Mouse (Mus musculus): Measurements from ENCODE around the gene Bcl7c.
"Not testable (repeated sequence)": the region's sequence is repeated elsewhere in the genome, so short reads cannot be mapped to it uniquely, and the experiment has no call there.

Gene Bcl7c

DNA sequence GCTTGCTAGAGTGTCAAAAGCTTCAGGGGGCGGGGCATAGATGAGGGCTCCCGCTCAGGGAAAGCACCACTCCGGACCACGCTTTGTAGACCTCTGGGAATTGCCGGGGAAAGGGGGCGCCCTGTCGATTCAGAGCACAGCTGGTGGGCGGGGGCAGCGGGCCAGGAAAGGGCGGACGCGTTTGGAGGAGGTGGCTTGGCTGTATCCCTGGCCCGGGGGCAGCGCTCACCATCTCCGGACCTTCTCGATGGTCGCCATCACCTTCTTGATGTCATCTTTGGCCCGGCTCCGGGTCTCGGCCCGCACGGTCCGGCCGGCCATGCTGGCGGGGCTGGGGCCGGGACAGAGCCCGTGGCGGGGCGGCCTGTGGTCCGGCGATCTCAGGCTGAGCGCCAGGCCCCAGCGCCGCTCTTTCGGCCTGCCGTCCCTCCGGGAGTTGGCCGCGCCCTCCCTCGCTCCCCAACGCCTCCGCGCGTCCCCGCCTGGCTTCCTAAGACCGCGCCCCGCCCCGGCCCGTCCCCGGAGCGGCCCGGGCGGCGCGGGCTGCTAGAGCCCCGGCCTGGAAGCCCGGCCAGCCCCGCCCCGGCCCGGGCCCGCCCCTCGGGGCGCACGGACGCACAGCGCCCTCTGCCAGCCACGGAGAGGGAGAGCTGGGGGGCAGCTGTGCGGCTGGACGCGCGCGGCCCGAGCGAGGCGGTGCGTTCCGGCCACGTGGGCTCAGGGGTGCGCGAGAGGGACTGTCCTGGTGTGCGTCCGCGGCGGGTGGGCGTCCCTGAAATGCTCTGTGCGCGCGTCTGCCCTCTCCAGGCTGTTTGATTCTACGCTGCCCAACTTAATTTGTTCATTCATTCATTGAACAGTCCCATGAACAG, at the start of gene Bcl7c:
Bcl7c (minus strand) TSS at position 727 of the 872 bp plus-strand sequence.
- peak; percentile 83 to 84 for DNase-seq (ENCODE audit: low spot score in 2 of 2)

DNA sequence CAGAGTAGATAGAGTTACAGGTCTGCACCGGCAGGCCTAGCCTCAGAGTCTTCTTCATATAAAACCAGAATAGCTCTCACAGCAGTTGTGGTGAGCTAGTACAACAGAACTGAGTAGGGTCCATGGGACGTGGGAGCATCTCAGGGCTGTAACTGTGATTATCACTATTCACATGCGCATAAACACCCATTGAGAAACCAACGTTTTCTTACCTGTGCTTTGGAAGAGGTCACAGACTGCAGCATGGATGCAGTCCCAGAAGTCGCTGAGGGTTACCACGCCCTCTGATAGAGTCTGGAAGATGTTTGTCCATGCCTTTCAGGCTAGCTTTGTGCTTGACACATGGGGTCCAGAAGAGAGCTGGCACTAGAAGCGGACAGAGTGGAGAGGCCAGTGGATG, 45.0 kb upstream of the Bcl7c start:
- no peak for DNase-seq (ENCODE audit: low spot score in 2 of 2)

DNA sequence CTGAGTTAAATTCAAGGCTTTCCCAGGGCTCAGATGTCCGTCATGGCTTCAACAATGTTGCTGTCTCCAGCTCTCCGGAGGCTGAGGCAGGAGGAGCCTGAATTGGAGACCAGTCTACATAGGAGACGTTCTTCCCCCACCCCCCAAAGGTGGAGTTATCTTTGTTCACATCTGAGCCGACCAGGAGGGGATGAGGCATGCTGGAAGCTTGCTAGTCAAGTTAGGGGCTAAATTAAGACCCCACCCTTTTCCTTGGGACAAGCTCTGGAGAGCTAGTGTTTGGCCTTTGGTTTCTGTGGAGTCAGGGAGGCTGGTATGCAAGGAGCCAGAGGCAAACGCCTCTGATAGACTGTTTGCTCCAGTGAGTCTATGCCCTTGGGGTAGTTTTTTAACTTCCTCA, 44.4 kb upstream of the Bcl7c start:
- no peak for DNase-seq (ENCODE audit: low spot score in 2 of 2)

DNA sequence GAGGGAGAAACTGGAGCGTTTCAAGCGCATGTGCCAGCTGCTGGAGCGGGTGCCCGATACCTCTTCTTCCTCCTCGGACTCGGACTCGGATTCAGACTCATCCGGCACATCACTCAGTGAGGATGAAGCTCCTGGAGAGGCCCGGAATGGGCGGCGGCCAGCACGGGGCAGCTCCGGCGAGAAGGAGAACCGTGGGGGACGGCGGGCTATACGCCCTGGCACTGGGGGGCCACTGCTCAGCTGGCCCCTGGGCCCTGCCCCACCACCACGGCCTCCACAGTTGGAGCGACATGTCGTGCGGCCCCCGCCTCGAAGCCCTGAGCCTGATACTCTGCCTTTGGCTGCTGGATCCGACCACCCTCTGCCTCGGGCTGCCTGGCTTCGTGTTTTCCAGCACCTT, 43.3 kb upstream of the Bcl7c start:
- no peak for DNase-seq (ENCODE audit: low spot score in 2 of 2)

DNA sequence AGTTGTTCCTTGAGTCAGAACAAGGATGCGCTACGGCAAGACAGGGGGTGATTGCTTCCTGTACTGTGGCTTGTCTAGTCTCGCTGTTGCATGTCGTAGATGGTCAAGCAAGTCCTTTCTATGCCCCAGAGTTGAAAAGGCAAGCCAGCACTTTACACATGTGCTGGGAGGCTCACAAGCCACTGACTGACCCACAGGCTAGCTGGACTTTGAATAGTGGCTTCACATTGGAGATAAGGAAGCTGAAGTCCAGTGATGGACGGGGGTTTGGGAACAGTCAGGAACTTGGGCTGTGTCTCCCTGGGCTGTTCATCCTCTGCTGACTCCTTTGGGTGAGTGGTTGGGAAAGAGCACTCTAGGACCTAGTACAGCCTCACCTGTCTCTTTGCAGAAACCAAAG, 42.9 kb upstream of the Bcl7c start:
- no peak for DNase-seq (ENCODE audit: low spot score in 2 of 2)

DNA sequence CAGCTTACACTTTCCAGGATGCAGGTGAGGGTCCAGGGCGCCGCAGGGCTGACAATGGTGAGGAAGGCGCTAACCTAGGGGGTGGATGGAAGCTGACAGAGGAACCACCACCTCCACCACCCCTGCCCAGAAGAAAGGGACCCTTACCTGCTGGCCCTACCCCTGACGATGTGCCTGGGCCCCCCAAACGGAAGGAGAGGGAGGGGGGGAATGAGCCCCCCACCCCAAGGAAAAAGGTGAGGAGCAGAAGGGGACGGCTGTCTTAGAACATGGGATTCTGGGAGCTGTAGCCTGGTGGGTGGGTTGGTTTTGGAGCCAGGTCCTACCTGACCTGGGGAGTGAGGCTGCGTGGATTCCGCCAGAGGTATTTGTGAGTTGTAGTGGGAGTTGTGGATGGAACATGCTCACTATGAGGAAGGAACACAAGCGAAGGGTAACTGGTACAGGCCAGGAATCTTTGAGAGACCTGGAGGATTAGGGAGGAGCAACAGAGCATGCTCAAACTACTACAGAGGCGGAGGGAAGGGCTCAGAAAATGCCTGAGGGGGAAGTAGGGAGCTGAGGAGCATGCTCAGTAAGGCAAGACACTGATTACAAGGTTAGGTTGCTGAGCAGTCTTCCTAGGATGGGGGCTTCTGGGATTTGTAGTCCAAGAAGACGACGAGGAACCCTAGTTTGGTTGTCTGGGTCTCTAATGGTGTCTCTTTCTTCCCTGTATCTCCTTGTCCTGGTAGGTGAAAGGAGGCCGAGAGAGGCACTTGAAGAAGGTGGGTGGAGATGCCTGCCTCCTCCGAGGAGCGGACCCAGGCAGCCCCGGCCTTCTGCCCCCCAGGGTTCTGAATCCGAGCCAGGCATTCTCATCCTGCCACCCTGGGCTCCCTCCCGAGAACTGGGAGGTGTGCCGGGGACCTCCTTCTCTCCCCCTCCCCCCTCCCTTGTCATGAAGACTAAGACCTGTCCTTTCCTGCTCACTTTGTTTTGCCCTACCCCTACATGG, 41.7 kb upstream of the Bcl7c start:
- peak in 1 of 2 experiments; percentile 67 for DNase-seq (ENCODE audit: low spot score in 2 of 2)

DNA sequence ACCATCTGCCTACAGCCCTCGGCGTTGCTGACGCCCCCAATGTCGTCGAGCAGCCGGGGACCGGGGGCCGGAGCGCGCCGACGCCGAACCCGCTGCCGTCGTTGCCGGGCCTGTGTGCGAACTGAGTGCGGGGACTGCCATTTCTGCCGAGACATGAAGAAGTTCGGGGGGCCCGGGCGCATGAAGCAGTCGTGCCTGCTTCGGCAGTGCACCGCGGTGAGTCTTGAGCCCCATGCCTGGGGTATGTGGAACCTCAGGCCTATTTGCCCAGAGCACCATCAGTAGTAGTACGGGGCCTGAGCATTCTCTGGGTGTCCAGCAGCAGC, 39.5 kb upstream of the Bcl7c start:
- no peak for DNase-seq (ENCODE audit: low spot score in 2 of 2)

DNA sequence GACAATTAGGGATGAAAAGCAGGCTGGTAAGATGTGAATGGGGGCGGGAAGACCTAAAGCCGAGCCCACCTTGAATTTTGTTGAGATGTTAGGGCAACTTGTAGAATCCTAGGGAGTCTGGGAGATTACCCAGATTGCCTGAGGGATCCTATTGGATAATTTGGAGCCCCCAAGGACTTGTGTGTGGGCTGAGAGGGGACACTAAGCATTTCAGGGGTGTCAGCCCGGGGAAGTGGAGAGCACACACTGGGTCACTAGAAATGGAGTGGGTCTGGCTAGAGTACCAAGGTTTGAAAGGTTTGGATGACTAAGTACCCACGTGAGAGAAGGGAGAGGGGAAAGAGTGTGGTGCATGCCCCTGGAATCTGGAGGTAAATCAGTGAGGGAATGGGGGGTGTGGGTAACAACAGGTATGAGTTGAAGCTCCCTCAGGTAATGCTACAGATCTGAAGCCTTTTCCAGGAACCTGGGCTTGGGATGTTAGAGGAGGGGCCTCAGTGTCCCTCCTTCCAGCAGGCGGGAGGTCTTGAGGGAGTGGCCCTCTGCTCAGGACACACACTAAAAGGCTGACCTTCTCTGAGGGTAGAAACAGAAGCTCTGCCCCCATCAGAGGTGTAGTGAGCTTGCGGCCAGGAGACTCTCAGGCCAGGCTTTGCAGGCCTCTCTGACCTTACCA, 39.0 kb upstream of the Bcl7c start:
- DNase-seq (ENCODE audit: low spot score in 2 of 2) = no peak

DNA sequence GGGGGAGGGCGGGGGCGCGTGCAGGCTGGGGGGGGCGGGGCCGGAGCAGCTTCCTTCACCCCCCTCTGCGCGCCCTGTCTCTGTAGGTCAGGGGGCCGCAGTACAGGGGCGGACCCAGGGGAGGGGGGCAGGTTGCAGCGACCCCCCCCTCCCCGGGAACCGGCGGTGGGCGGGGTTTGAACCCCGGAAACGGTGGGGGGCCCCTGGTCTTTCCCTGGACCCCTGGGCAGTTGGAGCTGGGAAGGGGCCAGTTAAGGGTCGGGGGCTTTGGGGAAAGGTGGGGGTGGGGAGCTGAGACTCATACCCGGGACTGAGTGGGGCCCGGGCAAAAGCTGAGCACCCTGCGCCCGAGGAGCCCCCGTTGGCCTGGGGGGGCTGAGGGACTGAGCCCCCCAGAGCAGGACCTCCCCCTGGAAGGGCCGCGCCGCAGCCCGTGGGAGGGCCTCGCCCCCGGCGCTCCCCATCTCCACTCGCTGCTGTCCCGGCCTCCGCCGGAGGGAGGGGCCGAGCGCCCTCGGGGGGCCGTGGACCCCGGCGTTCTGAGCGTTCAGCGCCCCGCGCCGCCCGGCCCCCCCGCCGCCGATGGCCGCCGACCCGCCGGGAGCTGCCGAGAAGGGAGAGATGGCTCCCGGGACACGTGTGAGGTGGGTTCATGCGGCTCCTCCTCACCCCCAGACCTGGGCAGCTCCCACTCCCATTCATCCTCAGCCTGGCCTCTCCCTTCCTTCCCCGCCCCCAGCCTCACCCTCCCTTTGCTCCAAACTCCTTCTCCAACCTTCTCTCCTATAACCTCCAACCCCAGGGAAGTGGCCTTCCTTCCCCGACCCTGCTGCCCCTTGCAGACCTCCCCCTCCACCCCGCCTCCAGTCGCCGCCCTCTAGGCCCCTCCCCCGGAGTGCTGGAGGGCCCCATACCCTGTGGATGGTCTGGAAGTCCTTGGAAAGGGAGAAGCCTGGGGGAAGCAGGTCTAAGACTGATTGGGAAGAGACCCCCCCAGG, 38.1 kb upstream of the Bcl7c start:
- no peak for DNase-seq (ENCODE audit: low spot score in 2 of 2)

DNA sequence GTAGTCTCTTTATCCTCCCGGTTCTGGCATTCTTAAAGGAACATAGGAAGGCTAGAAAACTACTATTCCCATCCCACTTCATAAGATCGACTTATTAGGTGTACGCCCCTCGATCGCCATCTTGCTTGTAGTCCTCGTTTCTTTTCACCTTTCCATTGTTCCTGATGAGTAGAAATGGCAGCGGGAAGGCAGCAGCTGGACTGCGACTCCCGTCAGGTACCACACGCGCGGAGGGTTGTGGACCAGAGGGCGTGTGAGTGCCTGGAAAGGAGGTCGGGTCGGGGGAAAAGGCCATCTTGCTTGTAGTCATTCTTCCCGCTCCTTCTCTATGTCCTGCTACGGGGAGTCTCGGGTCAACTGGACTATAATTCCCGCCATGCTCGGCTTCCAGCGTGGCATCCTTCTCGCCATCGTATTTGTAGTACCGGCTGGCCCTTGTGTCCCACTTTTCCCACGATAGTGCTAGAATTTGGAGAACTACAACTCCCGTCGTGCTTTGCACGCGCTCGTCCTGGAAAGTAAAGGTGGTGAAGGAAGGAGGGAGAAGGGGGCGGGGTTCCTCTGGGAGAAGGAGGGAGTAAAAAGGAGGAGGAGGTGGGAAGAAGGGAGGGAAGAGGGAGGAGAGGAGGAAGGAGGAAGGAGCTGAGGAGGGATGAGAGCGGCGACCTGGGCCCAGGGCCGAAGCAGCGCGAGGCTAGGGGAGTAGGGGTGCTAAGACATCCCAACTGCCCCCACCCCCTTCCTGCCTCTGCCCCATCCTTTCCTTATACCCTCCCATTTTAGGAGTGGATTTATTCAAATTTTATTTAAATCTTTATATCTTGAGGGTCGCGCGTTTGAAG, 37.1 kb upstream of the Bcl7c start:
- peak; percentile 98 to 99 for DNase-seq (ENCODE audit: low spot score in 2 of 2)

DNA sequence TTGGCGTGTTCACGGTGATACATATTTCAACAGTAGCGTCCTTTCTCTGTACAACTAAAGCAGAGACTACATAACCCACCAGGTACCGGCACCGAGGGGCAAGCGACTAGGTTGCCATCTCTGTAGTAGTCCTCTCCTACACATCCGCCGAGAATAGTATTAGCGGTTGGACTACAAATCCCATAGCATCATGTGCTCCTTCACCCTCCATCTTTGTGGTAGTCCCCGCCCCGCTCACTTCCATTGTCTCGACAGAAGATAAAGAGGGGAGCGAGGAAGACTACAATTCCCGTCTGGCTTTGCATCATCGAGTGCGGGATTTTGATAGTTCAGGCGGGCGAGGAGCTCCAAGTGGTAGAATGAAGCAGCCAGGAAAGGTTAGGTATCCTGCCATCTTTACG, 36.5 kb upstream of the Bcl7c start:
- DNase-seq (ENCODE audit: low spot score in 2 of 2) = peak; percentile 92 to 97

DNA sequence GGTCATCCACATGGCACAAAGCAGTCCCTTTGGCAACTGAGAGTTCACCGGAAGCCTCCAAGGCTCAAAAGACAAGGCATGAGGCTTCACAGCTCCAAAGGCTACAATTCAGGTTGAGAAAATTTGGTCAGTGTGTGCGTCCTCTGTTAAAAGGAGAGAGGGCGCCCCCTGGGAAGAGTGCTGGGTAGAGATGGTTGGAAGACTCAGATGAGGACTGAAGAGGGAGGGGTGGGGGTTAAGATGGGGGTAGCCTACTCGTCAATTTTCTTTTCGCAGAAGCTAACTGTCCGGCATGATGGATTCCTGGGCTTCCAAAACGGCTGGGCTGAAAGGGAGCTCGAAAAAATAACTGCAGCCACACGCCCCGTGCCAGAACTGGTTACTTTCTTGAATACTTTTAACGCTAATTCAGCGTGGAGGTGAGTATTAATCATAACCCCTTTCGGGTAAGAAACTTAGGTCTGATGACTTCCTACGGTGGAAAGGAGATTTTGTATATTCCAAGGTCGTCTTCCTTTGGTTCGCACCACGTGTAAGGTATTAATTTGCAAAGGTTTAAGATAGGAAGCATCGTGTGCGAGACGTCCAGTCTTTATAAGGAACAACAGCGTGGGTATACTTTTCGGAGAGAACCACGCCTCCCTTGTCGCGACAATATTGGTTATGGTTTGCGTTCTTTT, 35.8 kb upstream of the Bcl7c start, which contains the start of gene Fbxl19:
Fbxl19 (plus strand) TSS at position 178 of the 680 bp plus-strand sequence.
- peak; percentile 60 for DNase-seq (ENCODE audit: low spot score in 2 of 2)

DNA sequence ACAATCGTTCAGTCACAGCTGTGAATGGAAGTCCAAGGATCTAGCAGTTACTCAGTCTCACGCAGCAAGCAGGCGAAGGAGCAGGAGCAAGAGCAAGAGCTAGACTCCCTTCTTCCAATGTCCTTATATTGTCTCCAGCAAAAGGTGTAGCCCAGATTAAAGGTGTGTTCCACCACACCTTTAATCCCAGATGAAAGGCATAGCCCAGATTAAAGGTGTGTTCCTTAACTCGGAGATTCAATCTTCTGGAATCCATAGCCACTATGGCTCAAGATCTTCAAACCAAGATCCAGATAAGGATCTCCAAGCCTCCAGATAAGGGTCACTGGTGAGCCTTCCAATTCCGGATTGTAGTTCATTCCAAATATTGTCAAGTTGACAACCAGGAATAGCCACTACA, 23.3 kb upstream of the Bcl7c start, which contains the start of gene Ctf2:
Ctf2 (minus strand) TSS at position 101 of the 400 bp plus-strand sequence.
- DNase-seq (ENCODE audit: low spot score in 2 of 2) = not testable (repeated sequence)

DNA sequence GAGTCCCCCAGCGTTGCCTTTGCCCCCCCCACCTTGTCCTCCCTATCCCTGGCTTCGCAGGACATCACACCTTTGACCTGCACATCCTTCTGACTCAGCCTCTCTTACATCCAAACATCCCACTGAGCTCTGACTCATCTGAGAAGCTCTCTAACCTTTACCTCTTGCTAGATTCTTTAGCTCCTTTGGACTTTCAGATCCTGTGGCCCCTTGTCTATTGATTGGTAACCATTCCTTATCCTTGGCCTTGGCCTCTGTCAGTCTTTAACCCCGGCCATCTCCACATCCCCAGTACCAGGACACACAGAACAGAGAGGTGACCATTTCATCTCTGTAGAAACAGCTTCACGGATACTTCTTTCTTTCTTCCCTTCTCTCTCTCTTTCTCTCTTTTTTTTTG, 21.4 kb upstream of the Bcl7c start:
- DNase-seq (ENCODE audit: low spot score in 2 of 2) = no peak

DNA sequence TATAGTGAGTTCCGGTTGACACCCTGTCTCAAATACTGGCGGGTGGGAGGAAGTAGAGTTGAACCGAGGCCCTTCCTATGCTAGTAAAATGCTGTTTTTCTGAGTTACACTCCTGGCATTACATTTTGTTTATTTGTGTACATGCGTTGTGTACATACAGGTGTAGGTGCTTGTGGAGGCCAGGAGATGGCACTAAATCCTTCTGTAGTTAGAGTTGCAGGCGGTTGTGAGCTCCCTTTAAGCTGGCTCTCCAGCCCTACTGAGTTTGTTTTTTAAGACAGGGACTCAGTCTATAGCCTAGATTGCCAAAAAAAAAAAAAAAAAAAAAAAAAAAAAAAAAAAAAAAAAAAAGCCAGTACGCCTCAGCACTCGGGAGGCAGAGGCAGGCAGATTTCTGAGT, 19.2 kb upstream of the Bcl7c start:
- no peak for DNase-seq (ENCODE audit: low spot score in 2 of 2)

DNA sequence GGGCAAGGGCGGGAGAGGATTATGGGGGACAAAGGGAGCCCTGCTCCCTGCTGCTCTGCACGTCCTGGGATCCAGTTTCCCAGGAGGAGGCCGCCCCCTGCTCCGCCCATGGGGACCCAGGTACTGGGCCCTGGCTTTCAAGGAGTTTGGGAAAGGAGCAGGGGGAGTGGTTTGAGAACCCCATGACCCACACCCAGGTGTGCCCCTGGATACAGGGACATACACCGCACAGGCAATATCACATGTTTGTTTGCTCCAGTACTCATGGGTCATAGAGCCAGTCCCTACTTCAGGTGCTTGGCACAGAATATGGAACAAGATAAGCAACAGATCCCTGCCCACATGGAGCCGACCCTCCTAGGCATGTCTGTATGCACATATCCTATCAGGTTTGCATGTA, 17.2 kb upstream of the Bcl7c start:
- no peak for DNase-seq (ENCODE audit: low spot score in 2 of 2)

DNA sequence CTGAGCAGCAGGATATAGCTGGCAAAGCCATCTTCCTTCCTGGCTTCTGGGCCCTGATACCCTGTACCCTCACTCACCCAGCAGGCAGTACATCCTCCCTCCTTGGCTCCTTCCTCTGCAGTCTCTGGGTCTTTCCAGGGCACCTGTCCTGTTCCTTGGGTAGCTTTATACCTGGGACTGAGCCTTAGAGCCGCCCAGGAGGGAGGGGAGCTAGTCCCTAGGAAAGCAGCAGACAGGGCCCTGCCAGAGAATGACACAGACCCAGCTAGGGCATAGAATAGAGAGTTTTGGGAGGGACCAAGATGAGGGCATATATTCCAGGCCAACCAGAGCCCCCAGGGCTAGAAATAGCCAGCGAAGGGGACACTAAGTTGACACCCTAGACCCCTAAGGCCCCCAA, 16.8 kb upstream of the Bcl7c start:
- no peak for DNase-seq (ENCODE audit: low spot score in 2 of 2)

DNA sequence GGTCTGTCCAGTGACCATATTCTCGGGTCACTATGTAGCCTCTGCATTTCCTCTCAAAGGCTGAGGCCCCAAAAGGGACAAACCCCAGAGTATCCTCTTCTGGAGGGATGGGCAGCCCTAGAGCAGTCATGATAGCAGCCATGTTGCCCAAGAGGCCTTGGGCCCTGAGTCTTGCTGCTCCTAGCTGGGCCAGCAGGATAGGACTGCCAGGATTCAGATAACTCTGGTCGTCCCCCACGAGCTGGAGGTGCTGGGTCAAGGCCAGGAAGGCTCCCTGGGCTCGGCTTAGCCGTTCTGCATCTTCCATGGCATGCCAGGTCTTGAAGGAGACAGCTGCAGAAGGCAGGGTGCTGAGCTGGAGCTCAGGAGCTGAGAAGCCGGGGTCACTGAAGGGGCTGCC, 10.5 kb upstream of the Bcl7c start:
- DNase-seq (ENCODE audit: low spot score in 2 of 2) = no peak

DNA sequence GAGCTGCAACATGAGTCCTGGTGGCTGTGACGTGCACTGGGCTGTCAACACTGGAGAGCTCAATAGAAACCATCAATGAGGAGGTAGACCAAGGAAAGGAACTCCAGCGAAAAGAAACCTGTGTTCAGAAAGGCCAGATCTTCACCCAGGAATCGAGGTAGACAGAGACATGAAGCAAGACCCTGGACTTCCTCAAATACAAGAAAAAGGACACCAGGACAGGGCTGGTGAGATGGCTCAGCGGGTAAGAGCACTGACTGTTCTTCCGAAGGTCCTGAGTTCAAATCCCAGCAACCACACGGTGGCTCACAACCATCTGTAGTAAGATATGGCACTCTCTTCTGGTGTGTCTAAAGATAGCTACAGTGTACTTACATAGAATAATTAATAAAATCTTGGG, 9.6 kb upstream of the Bcl7c start:
- DNase-seq (ENCODE audit: low spot score in 2 of 2) = no peak

All from right cerebral cortex, postnatal 36 days (tissue).